Mouse (Mus musculus): ENCODE data around the gene Icam5.

DNA sequence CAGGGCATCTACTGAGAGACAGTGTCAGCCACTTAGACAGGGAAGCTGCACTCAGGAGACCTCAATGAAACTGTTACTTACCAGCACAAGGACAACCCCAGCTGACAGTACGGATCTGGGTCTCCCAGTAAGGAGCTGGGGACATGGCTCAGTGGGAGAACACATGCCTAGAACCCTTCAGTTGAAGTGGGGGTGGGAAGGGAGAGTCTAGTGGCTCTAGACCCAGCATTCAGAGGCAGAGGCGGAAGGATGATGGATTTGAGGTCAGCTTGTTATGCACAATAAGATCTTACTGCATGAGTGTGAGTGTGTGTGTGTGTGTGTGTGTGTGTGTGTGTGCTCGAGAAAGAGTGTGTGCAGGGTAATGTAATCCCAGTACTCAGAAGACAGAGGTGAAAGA, 49.7 kb upstream of the Icam5 start:
- TF ChIP-seq USF1 (IDR thresholded peaks at IDR 0.05; ENCODE audit: low read depth) (no peak), POLR2A (IDR thresholded peaks at IDR 0.05; ENCODE audit: insufficient read length, low read depth) (no peak), MYOD1 (IDR thresholded peaks at IDR 0.05; ENCODE audit: control insufficient read depth in 1 of 3, insufficient read length in 2 of 3, low read depth in 2 of 3) (no peak), SRF (IDR thresholded peaks at IDR 0.05; ENCODE audit: control insufficient read depth, insufficient read length, low read depth) (no peak), POLR2AphosphoS2 (IDR thresholded peaks at IDR 0.05; ENCODE audit: insufficient read length, low read depth) (no peak), CEBPB (IDR thresholded peaks at IDR 0.05; ENCODE audit: insufficient read depth, poor library complexity, severe bottlenecking) (no peak), TCF3 (IDR thresholded peaks at IDR 0.05; ENCODE audit: insufficient read length, low read depth) (no peak), TCF12 (IDR thresholded peaks at IDR 0.05; ENCODE audit: insufficient read depth, poor library complexity, severe bottlenecking) (no peak), MYOG (IDR thresholded peaks at IDR 0.05; ENCODE audit: control insufficient read depth in 1 of 3, insufficient read depth in 1 of 3, insufficient read length in 2 of 3, low read depth in 2 of 3) (no peak), MAX (IDR thresholded peaks at IDR 0.05; ENCODE audit: low read depth) (no peak)

All from myocyte (in vitro differentiated cells).